Mouse (Mus musculus): ENCODE measurements around the gene Alox12. TPM values are rescaled to one million over a fixed set of nuclear protein-coding genes. Genes with fewer than 3 reads are reported as not detected.

The Alox12 gene
- total and polyA plus RNA-seq, 3 experiments, result 0.03 TPM; not detected in 2

- Histone ChIP-seq H3K27ac (ENCODE audit: control insufficient read depth, low read depth, low read length) (no peak overlapping the region), H3K9ac (ENCODE audit: control insufficient read depth, low read depth, low read length, poor library complexity, severe bottlenecking) (no peak overlapping the region), H3K79me2 (ENCODE audit: control insufficient read depth, insufficient read depth, low read length, poor library complexity) (no peaks in the 10 kb centered on the region), H3K4me3 (ENCODE audit: control insufficient read depth in 1 of 2, insufficient read depth in 1 of 2, low read depth in 2 of 2, low read length in 2 of 2) (no peak overlapping the region), H3K36me3 (ENCODE audit: control insufficient read depth in 1 of 2, insufficient read depth in 2 of 2, low read length in 2 of 2) (no peaks in the 10 kb centered on the region), H3K4me1 (ENCODE audit: control insufficient read depth in 1 of 2, insufficient read depth in 2 of 2, low read length in 2 of 2) (no peaks in the 10 kb centered on the region), H3K9me3 (replicated peaks; ENCODE audit: insufficient read depth, low read length) (no peaks in the 10 kb centered on the region), H3K27me3 (ENCODE audit: control insufficient read depth in 1 of 2, insufficient read depth in 2 of 2, low read length in 2 of 2) (peaks cover 11 to 24% of the 10 kb centered on the region in 2 experiments)
- TF ChIP-seq GATA1 (IDR thresholded peaks at IDR 0.05; ENCODE audit: low read depth, low read length) (peak; percentile 19; the same call in 1 of the 2 replicates), ELF1 (IDR thresholded peaks at IDR 0.05; ENCODE audit: low read depth, low read length) (no peak), RCOR1 (IDR thresholded peaks at IDR 0.05; ENCODE audit: low read depth, low read length) (peak; percentile 64; the same call in 1 of the 2 replicates), EP300 (IDR thresholded peaks at IDR 0.05; ENCODE audit: low read depth in 1 of 2, low read length in 2 of 2) (no peak), MEF2A (IDR thresholded peaks at IDR 0.05; ENCODE audit: extremely low read depth, insufficient replicate concordance, low read depth, low read length, poor library complexity, severe bottlenecking) (no peak), MAFK (IDR thresholded peaks at IDR 0.05; ENCODE audit: borderline replicate concordance, low read depth, low read length) (no peak)
- no peak for DNase-seq (ENCODE audit: low read depth, low spot score)
Observed at GRCm38 (mm10) chr11:70259035-70259434, 3.9 kb upstream of the Alox12 start.

DNA sequence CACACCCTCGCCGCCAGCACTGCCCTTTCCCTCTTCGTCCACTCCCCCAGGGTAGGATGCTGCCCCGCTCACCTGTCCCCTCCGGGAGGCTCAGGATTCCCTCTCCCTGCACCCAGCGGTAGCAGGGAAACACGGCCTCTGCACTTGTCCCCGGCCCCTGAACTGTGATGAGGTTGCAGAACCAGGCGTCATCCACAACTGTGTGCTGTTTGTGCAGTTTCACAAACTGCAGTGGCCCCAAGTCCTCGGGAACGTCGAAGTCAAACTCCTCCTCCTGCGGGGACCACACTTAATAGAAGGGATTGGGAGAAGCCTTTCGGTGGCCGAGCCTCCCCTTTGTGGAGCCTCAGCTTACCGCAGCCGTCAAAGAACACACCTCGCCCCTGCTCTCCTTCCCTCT is 816 bp downstream of the Alox12 start:
- H3K4me3 ChIP-seq (ENCODE audit: control insufficient read depth in 1 of 2, insufficient read depth in 1 of 2, low read depth in 2 of 2, low read length in 2 of 2), result no peak overlapping the region

GRCm38 (mm10) chr11:70251853-70252252 is 3.3 kb downstream of the Alox12 start:
- no peak for TF ChIP-seq USF2 (IDR thresholded peaks at IDR 0.05; ENCODE audit: borderline replicate concordance in 1 of 2, insufficient read depth in 1 of 2, low read depth in 1 of 2, low read length in 2 of 2)
- no peak for TF ChIP-seq ZC3H11A (IDR thresholded peaks at IDR 0.05; ENCODE audit: low read depth, low read length)
- no peak for TF ChIP-seq POLR2AphosphoS5 (IDR thresholded peaks at IDR 0.05; ENCODE audit: borderline replicate concordance, low read depth, low read length)
- no peak for TF ChIP-seq RAD21 (IDR thresholded peaks at IDR 0.05; ENCODE audit: low read depth, low read length)
- TF ChIP-seq TBP (IDR thresholded peaks at IDR 0.05; ENCODE audit: low read depth, low read length), result no peak
- no peak for TF ChIP-seq MXI1 (IDR thresholded peaks at IDR 0.05; ENCODE audit: low read depth, low read length)
- no peak for TF ChIP-seq GATA1 (IDR thresholded peaks at IDR 0.05; ENCODE audit: low read depth, low read length)
- TF ChIP-seq ZKSCAN1 (IDR thresholded peaks at IDR 0.05; ENCODE audit: low read depth, low read length), result no peak
- TF ChIP-seq MEF2A (IDR thresholded peaks at IDR 0.05; ENCODE audit: extremely low read depth, insufficient replicate concordance, low read depth, low read length, poor library complexity, severe bottlenecking), result no peak
- Histone ChIP-seq H3K9ac (ENCODE audit: control insufficient read depth, low read depth, low read length, poor library complexity, severe bottlenecking) (no peak overlapping the region), H3K27ac (ENCODE audit: control insufficient read depth, low read depth, low read length) (no peak overlapping the region), H3K36me3 (ENCODE audit: control insufficient read depth in 1 of 2, insufficient read depth in 2 of 2, low read length in 2 of 2) (no peaks in the 10 kb centered on the region), H3K79me2 (ENCODE audit: control insufficient read depth, insufficient read depth, low read length, poor library complexity) (no peaks in the 10 kb centered on the region), H3K4me3 (ENCODE audit: control insufficient read depth in 1 of 2, insufficient read depth in 1 of 2, low read depth in 2 of 2, low read length in 2 of 2) (no peak overlapping the region), H3K9me3 (replicated peaks; ENCODE audit: insufficient read depth, low read length) (no peaks in the 10 kb centered on the region), H3K4me1 (ENCODE audit: control insufficient read depth in 1 of 2, insufficient read depth in 2 of 2, low read length in 2 of 2) (no peaks in the 10 kb centered on the region), H3K27me3 (ENCODE audit: control insufficient read depth in 1 of 2, insufficient read depth in 2 of 2, low read length in 2 of 2) (peaks cover 2 to 6% of the 10 kb centered on the region in 2 experiments)
- DNase-seq (ENCODE audit: low read depth, low spot score), result no peak

More for the DNA sequence above, 816 bp downstream of the Alox12 start:
- H3K79me2 ChIP-seq (ENCODE audit: control insufficient read depth, insufficient read depth, low read length, poor library complexity), result no peaks in the 10 kb centered on the region
- no peaks in the 10 kb centered on the region for H3K9me3 ChIP-seq (replicated peaks; ENCODE audit: insufficient read depth, low read length)
- H3K4me1 ChIP-seq (ENCODE audit: control insufficient read depth in 1 of 2, insufficient read depth in 2 of 2, low read length in 2 of 2), result no peaks in the 10 kb centered on the region
- H3K27ac ChIP-seq (ENCODE audit: control insufficient read depth, low read depth, low read length), result no peak overlapping the region
- TF ChIP-seq MYC (IDR thresholded peaks at IDR 0.05; ENCODE audit: low read depth, low read length) (no peak), POLR2AphosphoS2 (IDR thresholded peaks at IDR 0.05; ENCODE audit: low read length) (no peak), POLR2A (IDR thresholded peaks at IDR 0.05; ENCODE audit: control insufficient read depth in 1 of 2, insufficient read depth in 1 of 2, low read depth in 1 of 2, low read length in 2 of 2, poor library complexity in 1 of 2) (no peak), ZNF384 (IDR thresholded peaks at IDR 0.05; ENCODE audit: low read depth, low read length) (no peak), GATA1 (IDR thresholded peaks at IDR 0.05; ENCODE audit: low read depth, low read length) (no peak), ZKSCAN1 (IDR thresholded peaks at IDR 0.05; ENCODE audit: low read depth, low read length) (no peak), MYB (IDR thresholded peaks at IDR 0.05; ENCODE audit: low read depth, low read length) (no peak), CHD2 (IDR thresholded peaks at IDR 0.05; ENCODE audit: low read length) (no peak), NRF1 (IDR thresholded peaks at IDR 0.05; ENCODE audit: insufficient read depth, low read depth, low read length, poor library complexity, severe bottlenecking) (no peak), CHD1 (IDR thresholded peaks at IDR 0.05; ENCODE audit: low read depth, low read length) (no peak), MAZ (IDR thresholded peaks at IDR 0.05; ENCODE audit: low read depth, low read length) (no peak), USF2 (IDR thresholded peaks at IDR 0.05; ENCODE audit: borderline replicate concordance in 1 of 2, insufficient read depth in 1 of 2, low read depth in 1 of 2, low read length in 2 of 2) (no peak), MEF2A (IDR thresholded peaks at IDR 0.05; ENCODE audit: extremely low read depth, insufficient replicate concordance, low read depth, low read length, poor library complexity, severe bottlenecking) (no peak), SMC3 (IDR thresholded peaks at IDR 0.05; ENCODE audit: low read depth, low read length) (no peak), MXI1 (IDR thresholded peaks at IDR 0.05; ENCODE audit: low read depth, low read length) (no peak), USF1 (IDR thresholded peaks at IDR 0.05; ENCODE audit: low read depth, low read length) (no peak), ELF1 (IDR thresholded peaks at IDR 0.05; ENCODE audit: low read depth, low read length) (no peak), E2F4 (IDR thresholded peaks at IDR 0.05; ENCODE audit: borderline replicate concordance, low read depth, low read length) (no peak)
- H3K36me3 ChIP-seq (ENCODE audit: control insufficient read depth in 1 of 2, insufficient read depth in 2 of 2, low read length in 2 of 2), result no peaks in the 10 kb centered on the region
- peaks cover 6 to 11% of the 10 kb centered on the region in 2 experiments for H3K27me3 ChIP-seq (ENCODE audit: control insufficient read depth in 1 of 2, insufficient read depth in 2 of 2, low read length in 2 of 2)
- no peak for DNase-seq (ENCODE audit: low read depth, low spot score)
- H3K9ac ChIP-seq (ENCODE audit: control insufficient read depth, low read depth, low read length, poor library complexity, severe bottlenecking), result no peak overlapping the region
